Mouse (Mus musculus) regulatory T cell (primary cell): ENCODE results near the gene Tab1.

ENCODE experiments used
- in situ Hi-C: fragments of 300-600 bp; cut with MboI, MseI; formaldehyde crosslinking; loops from one replicate; pipeline ENCODE4 v1.15.1; 2025; ENCODE audit warnings: high pct_unique_total_duplicates

Tab1 gene

DNA sequence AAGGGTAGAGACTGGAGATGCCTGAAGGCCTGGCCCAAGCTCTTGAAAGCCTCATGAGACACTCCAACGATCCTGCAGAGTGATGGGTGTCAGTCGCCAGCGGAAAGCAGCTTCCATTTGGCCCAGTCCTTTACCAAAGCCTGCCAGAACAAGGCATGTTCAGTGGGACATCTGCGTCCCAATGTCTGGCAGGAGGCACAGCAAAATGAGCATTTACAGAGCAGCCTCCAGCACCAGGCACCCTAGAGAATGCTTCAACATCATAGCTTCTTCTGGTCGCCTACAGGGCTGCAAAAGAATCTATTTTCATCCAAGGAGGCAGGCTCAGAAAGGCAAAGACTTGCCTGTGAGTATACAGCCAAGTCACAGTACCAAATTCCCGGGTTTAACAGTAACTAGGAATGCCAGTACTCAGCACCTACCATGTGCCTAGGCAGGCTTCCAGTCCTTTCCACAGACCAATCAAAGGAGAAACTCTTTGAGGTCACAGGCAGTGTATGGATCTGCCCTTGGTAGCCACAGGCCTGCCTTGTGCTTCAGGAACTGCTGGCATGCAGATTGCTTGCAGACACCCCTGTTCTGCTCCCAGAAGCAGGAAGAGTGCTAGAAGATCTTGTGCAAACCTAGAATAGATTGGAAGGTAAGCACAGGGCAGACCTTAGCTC is 69.3 kb downstream of the Tab1 start:
- in situ Hi-C loops, result no loop called here

- in situ Hi-C loops, result no loop called here
Observed at GRCm38 (mm10) chr15:80203406-80203805, 70.5 kb downstream of the Tab1 start.

DNA sequence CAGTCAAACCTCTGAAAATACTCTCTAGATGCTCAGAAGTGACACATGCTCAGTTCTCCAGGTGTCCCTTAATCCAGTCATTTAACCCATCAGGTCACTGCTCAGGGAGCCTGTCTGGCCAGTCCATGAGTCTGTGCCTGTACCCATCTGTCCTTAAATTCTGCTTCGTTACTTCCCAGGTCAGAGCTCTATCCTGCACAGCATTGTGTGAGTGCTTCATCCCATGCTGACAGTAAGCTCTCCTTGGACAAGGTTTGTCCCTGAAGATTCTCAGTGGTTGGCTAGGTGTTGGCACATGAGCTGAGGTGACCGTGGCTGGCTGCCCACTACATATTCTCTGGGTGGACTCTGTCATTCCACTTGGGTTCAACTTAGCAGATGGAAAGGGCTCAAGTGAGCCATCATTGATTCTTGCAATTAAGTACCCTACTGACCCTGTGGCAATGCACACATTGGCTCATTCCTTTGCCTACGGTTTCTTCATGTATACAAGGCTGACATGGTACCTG is 73.2 kb downstream of the Tab1 start:
- in situ Hi-C loops, result no loop called here

GRCm38 (mm10) chr15:80208446-80208845 is 75.5 kb downstream of the Tab1 start:
- in situ Hi-C loops, result no loop called here
